In genomic region chr9:116847241-116848135, GRCm38 (mm10) we compare ENCODE assay signal across 9 mouse cellular contexts.
A peak's percentile ranks its signal among the peaks of the same experiment; 100 is the strongest.
DNase-seq lines count a peak whose midpoint lies in the region; ATAC-seq lines count a peak whose summit lies in the region.
"Had no signal": no experiment of that assay in that cellular context is flagged by ENCODE, and none has a peak within 500 bp of the region (broad histone marks: within the 10 kb centered on the region; RNA-seq: fewer than 3 reads in every experiment).

No protein-coding gene starts in this region.

- no peak overlapping the region for H3K9ac ChIP-seq in lung, embryonic 15.5 days
- no peak overlapping the region for H3K9ac ChIP-seq in midbrain, embryonic 11.5 days (ENCODE audit: low read length)
- H3K9ac ChIP-seq in midbrain, embryonic 13.5 days (replicated peaks) = no peak overlapping the region

- H3K36me3 ChIP-seq in lung, embryonic 15.5 days = no peaks in the 10 kb centered on the region
- no peaks in the 10 kb centered on the region for H3K36me3 ChIP-seq in midbrain, embryonic 11.5 days (ENCODE audit: control insufficient read depth, insufficient read depth, low read length)
- H3K36me3 ChIP-seq in midbrain, embryonic 13.5 days = no peaks in the 10 kb centered on the region

- no peaks in the 10 kb centered on the region for H3K27me3 ChIP-seq in lung, embryonic 15.5 days
- H3K27me3 ChIP-seq in midbrain, embryonic 11.5 days (ENCODE audit: control insufficient read depth, insufficient read depth, low read length) = no peaks in the 10 kb centered on the region
- H3K27me3 ChIP-seq in midbrain, embryonic 13.5 days = no peaks in the 10 kb centered on the region
- H3K27me3 ChIP-seq: Patski had no signal

- H3K27ac ChIP-seq in lung, embryonic 15.5 days = peak overlapping the region; percentile 86
- H3K27ac ChIP-seq in midbrain, embryonic 11.5 days (ENCODE audit: low read depth, low read length) = no peak overlapping the region
- H3K27ac ChIP-seq in midbrain, embryonic 13.5 days = no peak overlapping the region

- peak; percentile 37 for DNase-seq in urinary bladder, postnatal 10 days (ENCODE audit: low spot score)
- DNase-seq in urinary bladder, adult 2 months (ENCODE audit: low spot score) = no peak
- peak; percentile 55 for DNase-seq in heart, postnatal 4 days
- peak; percentile 9 for DNase-seq in yolk sac, embryonic 10.5 days (ENCODE audit: low spot score)
- DNase-seq in midbrain, embryonic 11.5 days (ENCODE audit: low spot score, missing footprints) = no peak
- no peak for DNase-seq in layer of hippocampus, adult 8-10 months (ENCODE audit: low spot score in 2 of 2)

- peak; percentile 92 for ATAC-seq in lung, embryonic 15.5 days (ENCODE audit: borderline replicate concordance, extremely low read depth, low FRiP score, low TSS enrichment)
- no peak for ATAC-seq in midbrain, embryonic 11.5 days (ENCODE audit: low FRiP score)
- ATAC-seq in midbrain, embryonic 13.5 days = no peak
- ATAC-seq: Patski had no signal

- 31% methylated on average over 7 of the region's 7 CpGs for WGBS in lung, embryonic 15.5 days
- 89% methylated on average over 7 of the region's 7 CpGs for WGBS in midbrain, embryonic 11.5 days
- 87% methylated on average over 7 of the region's 7 CpGs for WGBS in midbrain, embryonic 13.5 days

- H3K4me3 ChIP-seq in lung, embryonic 15.5 days = no peak overlapping the region
- no peak overlapping the region for H3K4me3 ChIP-seq in midbrain, embryonic 11.5 days (ENCODE audit: low read depth, low read length)
- H3K4me3 ChIP-seq in midbrain, embryonic 13.5 days (replicated peaks) = no peak overlapping the region

- H3K4me1 ChIP-seq in lung, embryonic 15.5 days = peaks cover 8% of the 10 kb centered on the region
- no peaks in the 10 kb centered on the region for H3K4me1 ChIP-seq in midbrain, embryonic 11.5 days (ENCODE audit: control insufficient read depth, insufficient read depth, low read length)
- no peaks in the 10 kb centered on the region for H3K4me1 ChIP-seq in midbrain, embryonic 13.5 days (replicated peaks)

- no peak overlapping the region for H3K4me2 ChIP-seq in lung, embryonic 15.5 days
- no peak overlapping the region for H3K4me2 ChIP-seq in midbrain, embryonic 11.5 days
- H3K4me2 ChIP-seq in midbrain, embryonic 13.5 days (replicated peaks) = no peak overlapping the region

- no peaks in the 10 kb centered on the region for H3K9me3 ChIP-seq in lung, embryonic 15.5 days
- H3K9me3 ChIP-seq in midbrain, embryonic 11.5 days (ENCODE audit: control insufficient read depth, low read length) = no peaks in the 10 kb centered on the region
- no peaks in the 10 kb centered on the region for H3K9me3 ChIP-seq in midbrain, embryonic 13.5 days

Comparison
In these comparisons a context has a peak if more than half of its experiments do, and no peak if none do; other contexts are left out.
1. DNase-seq: peak in urinary bladder, postnatal 10 days (single experiment), heart, postnatal 4 days (single experiment) and yolk sac, embryonic 10.5 days (single experiment); none in urinary bladder, adult 2 months (single experiment), midbrain, embryonic 11.5 days (single experiment) and layer of hippocampus, adult 8-10 months (0 of 2).